In genomic region chr4:142392924-142393323, GRCm38 (mm10) we compare ENCODE assay signal across 8 mouse cellular contexts.
A peak's percentile ranks its signal among the peaks of the same experiment; 100 is the strongest.
DNase-seq lines count a peak whose midpoint lies in the region; TF ChIP-seq lines count a peak whose summit lies in the region.

No protein-coding gene starts in this region.

- DNase-seq in heart, adult 18-20 months, result peak; percentile 6 to 62
- no peak for DNase-seq in heart, adult 11 months
- peak; percentile 22 for DNase-seq in A20 (ENCODE audit: low read depth, low spot score)
- peak; percentile 33 to 51 for DNase-seq in frontal cortex, postnatal 14 days (ENCODE audit: low spot score in 2 of 2)
- peak; percentile 38 to 59 for DNase-seq in layer of hippocampus, postnatal 25 days (ENCODE audit: extremely low spot score in 1 of 2, low spot score in 1 of 2)
- DNase-seq in retina, postnatal 1 day, result peak; percentile 63
- DNase-seq in thymus, adult 18-20 months, result no peak

- TF ChIP-seq CTCF in bone marrow, adult 2 months (IDR thresholded peaks at IDR 0.05; ENCODE audit: control insufficient read depth, insufficient read depth, low read length), result 0 out of 2 replicates have a peak, but pooled peaks have one; percentile 8

- TF ChIP-seq POLR2A in bone marrow, adult 2 months (IDR thresholded peaks at IDR 0.05; ENCODE audit: borderline replicate concordance, control insufficient read depth, low read depth, low read length), result no peak

- no peak overlapping the region for H3K4me3 ChIP-seq in bone marrow, adult 2 months (replicated peaks; ENCODE audit: control insufficient read depth, low read depth, low read length)

- H3K4me1 ChIP-seq in bone marrow, adult 2 months (ENCODE audit: control insufficient read depth, insufficient read depth, low read length), result no peaks in the 10 kb centered on the region

- no peak overlapping the region for H3K27ac ChIP-seq in bone marrow, adult 2 months (ENCODE audit: control insufficient read depth, insufficient read depth, low read depth, low read length, poor library complexity)

- 46% methylated on average over 2 of the region's 2 CpGs for WGBS in bone marrow, adult 2 months

Comparison
In these comparisons a context has a peak if more than half of its experiments do, and no peak if none do; other contexts are left out.
1. DNase-seq: peak in heart, adult 18-20 months (2 of 2), A20 (single experiment), frontal cortex, postnatal 14 days (2 of 2), layer of hippocampus, postnatal 25 days (2 of 2) and retina, postnatal 1 day (single experiment); none in heart, adult 11 months (single experiment) and thymus, adult 18-20 months (0 of 2).